Mouse (Mus musculus) spleen, embryonic (tissue): ENCODE measurements at regions not wholly inside any gene's neighbourhood (a gene's known extent, or its start where the extent isn't known, plus 50 kb on each side); places are given as distances from the start of the nearest gene placed in this dataset.

Source experiments
- CTCF ChIA-PET: fragments of 350-600 bp; sonication (Branson Sonifier 250); formaldehyde crosslinking; loops from one replicate; lab custom pipeline; 2022; lab: Charles Lee

- CTCF ChIA-PET, result no interaction called here
These were observed 232.4 kb upstream of the Vrk2 start for GRCm38 (mm10) chr11:26826194-26826593.

- CTCF ChIA-PET, result no interaction called here
These were observed 230.4 kb upstream of the Vrk2 start for GRCm38 (mm10) chr11:26824080-26824727.

GRCm38 (mm10) chr11:26821091-26821490 lies 227.3 kb upstream of the Vrk2 start:
- CTCF ChIA-PET, result no interaction called here

GRCm38 (mm10) chr11:26817316-26817715 lies 223.5 kb upstream of the Vrk2 start:
- CTCF ChIA-PET, result no interaction called here

GRCm38 (mm10) chr11:26815104-26815503 lies 221.3 kb upstream of the Vrk2 start:
- CTCF ChIA-PET, result no interaction called here

- CTCF ChIA-PET, result no interaction called here
These were observed 220.8 kb upstream of the Vrk2 start for GRCm38 (mm10) chr11:26814601-26815000.

GRCm38 (mm10) chr11:26802249-26802941 lies 208.6 kb upstream of the Vrk2 start:
- CTCF ChIA-PET, result no interaction called here

GRCm38 (mm10) chr11:26800296-26800695 lies 206.5 kb upstream of the Vrk2 start:
- CTCF ChIA-PET, result no interaction called here

GRCm38 (mm10) chr11:26794629-26794966 lies 200.8 kb upstream of the Vrk2 start:
- CTCF ChIA-PET, result interaction anchor here (0.6 to 0.9 kb wide), 2 partner anchors 55 to 297 kb away, joined by 3 read pairs; no protein-coding TSS in a partner anchor

- CTCF ChIA-PET, result interaction anchor here (0.6 to 0.9 kb wide), 2 partner anchors 55 to 296 kb away, joined by 3 read pairs; no protein-coding TSS in a partner anchor
These were observed 200.3 kb upstream of the Vrk2 start for GRCm38 (mm10) chr11:26793928-26794628.

GRCm38 (mm10) chr11:26789281-26789680 lies 195.5 kb upstream of the Vrk2 start:
- CTCF ChIA-PET, result no interaction called here

GRCm38 (mm10) chr11:26785164-26785563 lies 191.4 kb upstream of the Vrk2 start:
- CTCF ChIA-PET, result no interaction called here

- CTCF ChIA-PET, result no interaction called here
These were observed 179.5 kb upstream of the Vrk2 start for GRCm38 (mm10) chr11:26773122-26773796.

GRCm38 (mm10) chr11:26755576-26755975 lies 161.8 kb upstream of the Vrk2 start:
- CTCF ChIA-PET, result no interaction called here

- CTCF ChIA-PET, result no interaction called here
These were observed 159.8 kb upstream of the Vrk2 start for GRCm38 (mm10) chr11:26753616-26754015.

- CTCF ChIA-PET, result no interaction called here
These were observed 148.4 kb upstream of the Vrk2 start for GRCm38 (mm10) chr11:26742235-26742634.

GRCm38 (mm10) chr11:26739732-26740131 lies 145.9 kb upstream of the Vrk2 start:
- CTCF ChIA-PET, result no interaction called here

- CTCF ChIA-PET, result no interaction called here
These were observed 133.2 kb upstream of the Vrk2 start for GRCm38 (mm10) chr11:26726969-26727368.

GRCm38 (mm10) chr11:26724963-26725721 lies 131.3 kb upstream of the Vrk2 start:
- CTCF ChIA-PET, result no interaction called here

GRCm38 (mm10) chr11:26722292-26722691 lies 128.5 kb upstream of the Vrk2 start:
- CTCF ChIA-PET, result no interaction called here

- CTCF ChIA-PET, result no interaction called here
These were observed 127.4 kb upstream of the Vrk2 start for GRCm38 (mm10) chr11:26721173-26721572.
